Mouse (Mus musculus) E14TG2a.4 (cell line): ENCODE measurements around the gene Tenm3.

Experiments
- CTCF ChIP-seq: conservative IDR thresholded peaks from 2 replicates; pipeline ENCODE4 v1.5.1; 2014; ENCODE audit warnings: low read length
- NANOG ChIP-seq: IDR thresholded peaks from 2 replicates; pipeline ENCODE4 v1.6.1; 2014; ENCODE audit warnings: borderline replicate concordance, low read length, mixed read lengths

GRCm38 (mm10) chr8:48850223-48851010 is 6.7 kb upstream of the Tenm3 start:
- no peak for TF ChIP-seq CTCF
- no peak for TF ChIP-seq NANOG
